Mouse (Mus musculus): ENCODE data around the gene Rpl23a. TPM values are rescaled to one million over a fixed set of nuclear protein-coding genes. Genes with fewer than 3 reads are reported as not detected.

Gene Rpl23a
- total and polyA plus RNA-seq, 3 experiments = 2,992 to 3,939 (median 3,361) TPM

DNA sequence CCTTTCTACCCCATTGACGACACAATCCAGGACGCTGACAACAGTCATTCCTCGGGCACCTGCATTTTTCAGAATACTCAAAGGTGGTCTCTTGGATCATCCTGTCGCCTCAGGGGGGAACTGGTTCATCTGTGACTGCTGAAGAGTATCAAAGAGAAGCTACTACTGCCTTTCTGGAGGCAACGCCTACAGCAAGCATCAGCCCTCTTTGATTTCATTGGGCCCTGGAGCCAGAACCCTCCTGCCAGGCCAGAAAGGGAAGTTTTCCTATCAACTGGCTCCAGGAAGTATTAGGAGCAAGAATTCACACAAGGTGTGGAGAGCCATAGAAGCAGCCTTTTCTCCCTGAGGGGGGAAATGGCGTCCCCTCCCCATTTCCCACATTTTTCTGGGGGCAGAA lies 16.7 kb downstream of the Rpl23a start:
- H3K9ac ChIP-seq (ENCODE audit: insufficient read depth, low read depth) = no peak overlapping the region
- dilution Hi-C loops (cut with MboI; ENCODE audit: extremely low pct_ligation_motif_present, extremely low pct_unique_long_range_greater_than_20kb, low sequenced_read_pairs) (no loop called here), in situ Hi-C loops (cut with MboI; ENCODE audit: low pct_ligation_motif_present, low pct_unique_long_range_greater_than_20kb, low sequenced_read_pairs) (no loop called here)
- H3K27me3 ChIP-seq (replicated peaks) = no peaks in the 10 kb centered on the region
- no peak overlapping the region for H3K27ac ChIP-seq (ENCODE audit: insufficient read depth, low read depth)
- no peak overlapping the region for H3K4me2 ChIP-seq (ENCODE audit: insufficient read depth, low read depth, poor library complexity, severe bottlenecking)
- H3K9me3 ChIP-seq (replicated peaks; ENCODE audit: low read length) = peaks cover 2% of the 10 kb centered on the region
- H3K36me3 ChIP-seq (replicated peaks in 1 of 2; ENCODE audit: control insufficient read depth in 1 of 2, insufficient read depth in 1 of 2, low read length in 1 of 2) = peaks cover 6 to 34% of the 10 kb centered on the region in 2 experiments
- peaks cover 27 to 60% of the 10 kb centered on the region in 2 experiments for H3K4me1 ChIP-seq (ENCODE audit: control insufficient read depth in 1 of 2, insufficient read depth in 2 of 2)
- DNase-seq (ENCODE audit: extremely low read depth) = no peak
- no peak for TF ChIP-seq JUND (conservative IDR thresholded peaks at IDR 0.05; ENCODE audit: low read depth, low read length)
- TF ChIP-seq TBP (conservative IDR thresholded peaks at IDR 0.05; ENCODE audit: low read depth, low read length) = no peak
- TF ChIP-seq CTCF (conservative IDR thresholded peaks at IDR 0.05 in 1 of 2, IDR thresholded peaks at IDR 0.05 in 1 of 2; ENCODE audit: low read depth in 2 of 2, low read length in 2 of 2) = no peak
- no peak for TF ChIP-seq E2F4 (IDR thresholded peaks at IDR 0.05; ENCODE audit: insufficient replicate concordance, low read depth, low read length)
- no peak for TF ChIP-seq USF2 (conservative IDR thresholded peaks at IDR 0.05; ENCODE audit: low read depth, low read length)
- no peak for TF ChIP-seq POLR2AphosphoS2 (IDR thresholded peaks at IDR 0.05; ENCODE audit: low read depth, low read length)
- TF ChIP-seq MXI1 (IDR thresholded peaks at IDR 0.05; ENCODE audit: low read depth, low read length) = no peak
- TF ChIP-seq CHD1 (IDR thresholded peaks at IDR 0.05; ENCODE audit: low read depth, low read length) = no peak
- no peak for TF ChIP-seq ZKSCAN1 (IDR thresholded peaks at IDR 0.05; ENCODE audit: borderline replicate concordance, low read depth, low read length)
- no peak for TF ChIP-seq MYC (IDR thresholded peaks at IDR 0.05; ENCODE audit: low read depth, low read length)
- TF ChIP-seq POLR2A (IDR thresholded peaks at IDR 0.05; ENCODE audit: low read depth, low read length) = no peak
- no peak for TF ChIP-seq MAX (IDR thresholded peaks at IDR 0.05; ENCODE audit: low read length)
- no peak for TF ChIP-seq ELF1 (IDR thresholded peaks at IDR 0.05; ENCODE audit: low read depth, low read length)
- no peak for TF ChIP-seq ZMIZ1 (IDR thresholded peaks at IDR 0.05; ENCODE audit: low read depth, low read length)
- no peak for TF ChIP-seq KAT2A (IDR thresholded peaks at IDR 0.05; ENCODE audit: insufficient replicate concordance, low read length)
- TF ChIP-seq TCF12 (IDR thresholded peaks at IDR 0.05; ENCODE audit: low read depth, low read length) = no peak
- no peak overlapping the region for H3K4me3 ChIP-seq (replicated peaks in 1 of 3; ENCODE audit: low read depth in 2 of 3, low read length in 2 of 3, poor library complexity in 1 of 3)
- peaks cover 33% of the 10 kb centered on the region for H3K79me2 ChIP-seq (replicated peaks; ENCODE audit: control insufficient read depth, extremely low read depth, insufficient read depth, poor library complexity, severe bottlenecking)

- Histone ChIP-seq H3K9ac (ENCODE audit: insufficient read depth, low read depth) (no peak overlapping the region), H3K4me3 (replicated peaks in 1 of 3; ENCODE audit: low read depth in 2 of 3, low read length in 2 of 3, poor library complexity in 1 of 3) (no peak overlapping the region), H3K9me3 (replicated peaks; ENCODE audit: low read length) (peaks cover 2% of the 10 kb centered on the region), H3K4me2 (ENCODE audit: insufficient read depth, low read depth, poor library complexity, severe bottlenecking) (no peak overlapping the region), H3K36me3 (replicated peaks in 1 of 2; ENCODE audit: control insufficient read depth in 1 of 2, insufficient read depth in 1 of 2, low read length in 1 of 2) (peaks cover 11 to 37% of the 10 kb centered on the region in 2 experiments), H3K79me2 (replicated peaks; ENCODE audit: control insufficient read depth, extremely low read depth, insufficient read depth, poor library complexity, severe bottlenecking) (peaks cover 33% of the 10 kb centered on the region), H3K4me1 (ENCODE audit: control insufficient read depth in 1 of 2, insufficient read depth in 2 of 2) (peaks cover 28 to 63% of the 10 kb centered on the region in 2 experiments), H3K27me3 (replicated peaks) (no peaks in the 10 kb centered on the region), H3K27ac (ENCODE audit: insufficient read depth, low read depth) (no peak overlapping the region)
- TF ChIP-seq CHD2 (IDR thresholded peaks at IDR 0.05; ENCODE audit: low read length) = no peak
- TF ChIP-seq ZNF384 (IDR thresholded peaks at IDR 0.05; ENCODE audit: low read depth, low read length) = no peak
- TF ChIP-seq MAX (IDR thresholded peaks at IDR 0.05; ENCODE audit: low read length) = no peak
- TF ChIP-seq BHLHE40 (IDR thresholded peaks at IDR 0.05; ENCODE audit: low read depth, low read length) = no peak
- TF ChIP-seq USF1 (IDR thresholded peaks at IDR 0.05; ENCODE audit: low read depth, low read length) = no peak
- dilution Hi-C loops (cut with MboI; ENCODE audit: extremely low pct_ligation_motif_present, extremely low pct_unique_long_range_greater_than_20kb, low sequenced_read_pairs) (no loop called here), in situ Hi-C loops (cut with MboI; ENCODE audit: low pct_ligation_motif_present, low pct_unique_long_range_greater_than_20kb, low sequenced_read_pairs) (no loop called here)
- DNase-seq (ENCODE audit: extremely low read depth) = no peak
Observed at GRCm38 (mm10) chr11:78166161-78166560, 17.2 kb downstream of the Rpl23a start.
